In the genomic region with DNA sequence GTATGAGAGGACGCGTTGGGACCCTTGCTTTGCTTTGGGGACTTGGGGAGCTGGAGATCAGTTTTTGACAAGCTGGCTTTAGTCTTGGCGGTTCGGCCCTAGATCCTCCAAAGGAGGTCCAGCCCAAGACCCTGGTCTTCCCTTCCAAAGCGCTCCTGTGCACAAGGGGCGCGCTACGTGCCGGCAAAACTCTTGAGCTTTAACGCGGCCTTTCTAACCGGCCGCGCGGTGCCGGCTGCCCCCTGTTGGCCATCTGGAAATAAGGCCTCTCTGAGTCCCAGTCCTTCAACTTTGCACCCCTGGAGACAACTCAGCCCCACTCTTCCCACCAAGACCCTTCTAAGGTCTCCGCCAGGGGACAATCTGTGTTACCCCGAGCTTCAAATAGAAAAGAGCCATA, we compare ENCODE assay signal across 8 mouse cellular contexts. TPM values are rescaled to one million over a fixed set of nuclear protein-coding genes. Genes with fewer than 3 reads are reported as not detected.
DNase-seq lines count a peak whose midpoint lies in the region; ATAC-seq lines count a peak whose summit lies in the region.

No protein-coding gene starts in this region.

- no peaks in the 10 kb centered on the region for H3K36me3 ChIP-seq in hindbrain, embryonic 16.5 days (ENCODE audit: control insufficient read depth, insufficient read depth, low read length)
- peaks cover 3% of the 10 kb centered on the region; the same call in 1 of the 2 replicates for H3K36me3 ChIP-seq in midbrain, embryonic 10.5 days

- H3K4me2 ChIP-seq in hindbrain, embryonic 16.5 days (ENCODE audit: low read length) = peak overlapping the region; percentile 69

- peak overlapping the region; percentile 51 for H3K4me3 ChIP-seq in hindbrain, embryonic 16.5 days (ENCODE audit: low read length)
- H3K4me3 ChIP-seq in midbrain, embryonic 10.5 days = peak overlapping the region; percentile 80

- DNase-seq in ZHBTc4 (ENCODE audit: low read depth, low spot score) = peak; percentile 86
- DNase-seq in cerebellum, postnatal 4 days (ENCODE audit: low spot score in 2 of 2) = peak; percentile 44 to 74
- peak; percentile 68 for DNase-seq in gastrocnemius, postnatal 14 days
- DNase-seq in left cerebral cortex, postnatal 4 days = peak; percentile 79
- DNase-seq in midbrain, embryonic 10.5 days (ENCODE audit: low spot score) = peak; percentile 85
- DNase-seq in skeletal muscle tissue, adult 2 months (ENCODE audit: low read depth, low spot score) = peak; percentile 52

- peaks cover 35% of the 10 kb centered on the region for H3K4me1 ChIP-seq in hindbrain, embryonic 16.5 days (ENCODE audit: control insufficient read depth, insufficient read depth, low read depth, low read length)
- H3K4me1 ChIP-seq in midbrain, embryonic 10.5 days = peaks cover 84% of the 10 kb centered on the region

- H3K27ac ChIP-seq in hindbrain, embryonic 16.5 days (ENCODE audit: low read depth, low read length) = peak overlapping the region; percentile 25; the same call in 1 of the 2 replicates
- peak overlapping the region; percentile 97 for H3K27ac ChIP-seq in midbrain, embryonic 10.5 days (replicated peaks)

- WGBS in hindbrain, embryonic 16.5 days = 1% methylated on average over 18 of the region's 18 CpGs
- under 1% methylated on average over 18 of the region's 18 CpGs for WGBS in midbrain, embryonic 10.5 days

- peak overlapping the region; percentile 49; the same call in 1 of the 2 replicates for H3K9ac ChIP-seq in hindbrain, embryonic 16.5 days (ENCODE audit: low read depth, low read length)

- ATAC-seq in hindbrain, embryonic 16.5 days = 0 out of 2 replicates have a peak, but pooled peaks have one; percentile 18
- no peak for ATAC-seq in CD4-positive, CD25-positive, alpha-beta regulatory T cell, adult 4 months

- intact Hi-C loops in gastrocnemius, postnatal 14 days (cut with DNase I; ENCODE audit: low total_unique reads) = no loop called here
- intact Hi-C loops in left cerebral cortex, postnatal 4 days (cut with DNase I) = loop anchor here (5.0 to 10.0 kb wide), 6 partner anchors 223 to 935 kb away; no protein-coding TSS in a partner anchor

- H3K27me3 ChIP-seq in hindbrain, embryonic 16.5 days (replicated peaks; ENCODE audit: control insufficient read depth, insufficient read depth, low read length) = no peaks in the 10 kb centered on the region; the same call in 1 of the 2 replicates
- peaks cover 59% of the 10 kb centered on the region for H3K27me3 ChIP-seq in midbrain, embryonic 10.5 days (ENCODE audit: low read depth, poor library complexity, severe bottlenecking)

- H3K9me3 ChIP-seq in hindbrain, embryonic 16.5 days (ENCODE audit: control insufficient read depth, low read length) = no peaks in the 10 kb centered on the region
- no peaks in the 10 kb centered on the region for H3K9me3 ChIP-seq in midbrain, embryonic 10.5 days (replicated peaks)

RNA-seq across cellular contexts. Expression of a gene that starts 2.9 kb away (rescaled TPM):
- total RNA-seq in gastrocnemius, postnatal 14 days (2021) = 1 to 10 TPM; 6.6 to 10.0 TPM
- 17.8 and 24.2 TPM in 2 replicates for polyA plus RNA-seq in hindbrain, embryonic 16.5 days (2015; fragmentation: Nextera tagmentation; extraction: Ambion mirVana)
- total RNA-seq in left cerebral cortex, postnatal 4 days (2021) = 10 to 100 TPM in 1 of 2 experiments, 1 to 10 TPM in 1; 8.7 to 13.1 TPM
- 49.5 and 49.7 TPM in 2 replicates for polyA plus RNA-seq in midbrain, embryonic 10.5 days (2016; fragmentation: Nextera tagmentation; extraction: Ambion mirVana)
- not detected for polyA plus RNA-seq in CD4-positive, CD25-positive, alpha-beta regulatory T cell, adult 4 months (2017; shearing (Covaris generic))

Comparison
In these comparisons a context has a peak if more than half of its experiments do, and no peak if none do; other contexts are left out.
1. RNA of a gene that starts 2.9 kb away (polyA plus RNA-seq): 49.5 to 49.7 TPM in midbrain, embryonic 10.5 days and 17.8 to 24.2 TPM in hindbrain, embryonic 16.5 days; not detected in CD4-positive, CD25-positive, alpha-beta regulatory T cell, adult 4 months; every median in the first group is over 10 times any median in the second.
2. Peak in every context shown above with its lines, with median percentiles within 50 percentile points of each other: DNase-seq.